Mouse (Mus musculus) macrophage (primary cell): ENCODE measurements around the gene Mmab. TPM values are rescaled to one million over a fixed set of nuclear protein-coding genes. Genes with fewer than 3 reads are reported as not detected.

Source experiments
- H3K27ac ChIP-seq: fragments of 350-480 bp; formaldehyde crosslinking; 2 replicates; pipeline ENCODE4 v1.9.0; 2021
- H3K36me3 ChIP-seq: fragments of 350-480 bp; formaldehyde crosslinking; 2 replicates; pipeline ENCODE4 v1.9.0; 2021; ENCODE audit errors: inconsistent target
- H3K4me3 ChIP-seq: fragments of 350-480 bp; formaldehyde crosslinking; 2 replicates; pipeline ENCODE4 v1.9.0; 2021; ENCODE audit errors: inconsistent target
- H3K79me2 ChIP-seq: fragments of 350-480 bp; formaldehyde crosslinking; 2 replicates; pipeline ENCODE4 v1.9.0; 2021; ENCODE audit errors: inconsistent target
- WGBS: methylation state at CpG from one replicate; pipeline ENCODE4 v1.1.7; 2026; ENCODE audit warnings: inconsistent platforms; ENCODE audit not compliant: missing documents; 5-methylcytosine and 5-hydroxymethylcytosine counted together
- polyA plus RNA-seq: library from polyadenylated mRNA; stranded (reverse); fragments of 250-400 nt; gene quantifications from 3 replicates; pipeline ENCODE4 v1.2.4, GENCODE M21; 2018; ENCODE audit warnings: inconsistent platforms
- total RNA-seq, 78 experiments: library from RNA; depleted of rRNA; stranded (reverse); fragments of 250-400 nt; gene quantifications; 1 replicate in 9 of 78; 2 replicates in 24 of 78; 3 replicates in 43 of 78; 4 replicates in 2 of 78; pipeline ENCODE4 v1.2.4; 2018; ENCODE audit warnings: inconsistent platforms in 56 of 78

Mmab gene
- total RNA-seq (2018; cell fraction: chromatin; rRNA removed) = 10 to 100 TPM in 11 of 26 experiments, 1 to 10 TPM in 15; 1.7 to 17.5 (median 8.9) TPM
- 1 to 10 TPM; 2.9 to 8.2 (median 6.4) TPM for total RNA-seq (2018; cell fraction: cytosol; rRNA removed)
- 10 to 100 TPM in 10 of 26 experiments, 1 to 10 TPM in 16; 1.3 to 18.9 (median 9.1) TPM for total RNA-seq (2018; cell fraction: nucleus; rRNA removed)
- 6.3 to 6.8 TPM (median 6.5 TPM) in 3 replicates for polyA plus RNA-seq

DNA sequence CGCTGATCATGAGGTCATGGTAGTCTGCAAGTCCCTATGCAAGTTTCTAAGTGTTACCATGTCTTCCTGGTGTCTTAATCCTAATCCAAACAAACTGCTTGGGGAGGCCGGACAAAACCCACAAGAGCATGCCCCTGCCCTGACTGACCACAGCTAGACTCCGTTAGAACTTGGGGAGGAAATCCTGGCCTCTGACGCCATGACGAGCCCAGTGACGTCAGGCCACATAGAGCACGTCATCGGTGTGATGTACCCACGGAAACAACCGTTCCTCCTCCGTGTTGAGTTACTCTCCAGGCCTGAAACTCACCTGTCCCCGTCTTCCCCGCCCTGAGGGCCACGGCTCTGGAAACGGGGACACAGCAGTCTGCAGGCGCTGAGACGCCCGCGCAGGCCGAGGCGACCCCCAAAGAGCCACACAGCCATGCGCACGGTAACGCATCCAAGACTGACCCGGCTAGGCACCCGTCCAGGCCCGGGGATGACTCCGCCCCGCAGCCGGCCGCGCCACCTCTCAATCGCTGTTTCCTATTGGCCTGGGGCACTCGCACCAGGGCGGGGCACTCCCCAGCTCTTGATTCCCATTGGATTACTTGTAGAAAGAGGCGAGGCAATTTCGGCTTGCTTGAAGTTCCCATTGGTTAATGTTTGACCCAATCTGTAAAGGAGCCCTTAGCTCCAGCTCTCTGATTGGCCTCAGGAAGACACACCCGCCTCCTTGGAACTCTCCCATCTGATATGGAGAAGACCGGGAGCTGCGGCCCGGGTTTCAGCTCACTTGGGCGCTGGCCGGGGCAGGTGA lies at the start of gene Mmab, which contains the start of gene Mvk:
Gene Mmab, minus strand, starts transcription at position 495 of the 802 bp plus-strand sequence.
Gene Mvk, plus strand, starts transcription at position 704 of the 802 bp plus-strand sequence.
- Histone ChIP-seq H3K27ac (peak within 1 kb of the TSS; percentile 70), H3K4me3 (peak within 1 kb of the TSS; percentile 78), H3K36me3 (no peaks in the 10 kb centered on the region), H3K79me2 (no peaks in the 10 kb centered on the region)
- 2% methylated on average over 43 of the region's 43 CpGs for WGBS

DNA sequence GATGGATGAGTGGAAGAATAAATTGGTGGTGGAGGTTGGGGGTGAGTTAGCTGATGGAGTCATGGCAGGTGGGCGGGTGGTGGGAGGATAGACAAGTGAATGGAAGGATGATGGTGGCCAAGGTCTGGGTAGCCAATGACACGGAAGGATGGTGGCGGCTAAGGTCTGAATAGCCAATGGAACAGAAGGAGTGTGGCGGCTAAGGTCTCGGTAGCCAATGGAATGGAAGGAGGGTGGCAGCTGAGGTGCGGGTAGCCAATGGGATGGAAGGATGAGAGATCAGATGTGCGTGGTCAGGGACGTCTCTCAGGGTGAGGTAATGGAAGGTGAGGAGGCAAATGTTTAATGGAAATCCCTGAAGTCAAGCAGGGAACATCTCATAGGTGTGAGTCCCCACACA lies 46.4 kb upstream of the Mmab start:
- no peaks in the 10 kb centered on the region for H3K36me3 ChIP-seq
- H3K79me2 ChIP-seq = no peaks in the 10 kb centered on the region
- H3K27ac ChIP-seq = no peak overlapping the region
- 94% methylated on average over 8 of the region's 8 CpGs for WGBS
- no peak overlapping the region for H3K4me3 ChIP-seq

DNA sequence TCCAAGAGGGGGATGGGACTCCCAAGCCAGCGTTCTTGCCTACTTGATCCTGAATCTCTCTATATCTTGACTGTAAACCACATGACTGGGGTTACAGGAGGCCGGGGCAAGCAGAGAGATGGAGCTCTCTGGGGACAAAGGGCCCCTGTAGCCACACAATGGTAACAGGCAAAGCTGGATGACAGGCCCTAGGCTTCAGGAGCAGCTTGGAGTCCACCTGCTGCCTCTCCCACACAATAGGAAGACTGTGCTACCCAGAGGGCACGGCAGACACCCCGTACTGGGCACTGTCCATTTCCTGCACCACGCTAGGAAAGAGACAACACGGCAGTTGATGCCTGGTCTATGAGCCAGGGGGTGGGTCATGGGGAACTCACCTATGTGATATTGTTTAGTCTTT lies 45.7 kb upstream of the Mmab start:
- H3K4me3 ChIP-seq = no peak overlapping the region
- no peak overlapping the region for H3K27ac ChIP-seq
- H3K79me2 ChIP-seq = no peaks in the 10 kb centered on the region
- 80% methylated on average over 6 of the region's 6 CpGs for WGBS
- H3K36me3 ChIP-seq = no peaks in the 10 kb centered on the region

- no peaks in the 10 kb centered on the region for H3K36me3 ChIP-seq
- no peaks in the 10 kb centered on the region for H3K79me2 ChIP-seq
- H3K27ac ChIP-seq = no peak overlapping the region
- no peak overlapping the region for H3K4me3 ChIP-seq
- WGBS = 90% methylated on average over 14 of the region's 14 CpGs
These were observed 41.8 kb upstream of the Mmab start for GRCm38 (mm10) chr5:114485685-114486084.

GRCm38 (mm10) chr5:114482587-114483011 lies 38.7 kb upstream of the Mmab start:
- Histone ChIP-seq H3K36me3 (no peaks in the 10 kb centered on the region), H3K4me3 (no peak overlapping the region), H3K79me2 (no peaks in the 10 kb centered on the region), H3K27ac (no peak overlapping the region)
- WGBS = 5% methylated on average over 14 of the region's 14 CpGs

DNA sequence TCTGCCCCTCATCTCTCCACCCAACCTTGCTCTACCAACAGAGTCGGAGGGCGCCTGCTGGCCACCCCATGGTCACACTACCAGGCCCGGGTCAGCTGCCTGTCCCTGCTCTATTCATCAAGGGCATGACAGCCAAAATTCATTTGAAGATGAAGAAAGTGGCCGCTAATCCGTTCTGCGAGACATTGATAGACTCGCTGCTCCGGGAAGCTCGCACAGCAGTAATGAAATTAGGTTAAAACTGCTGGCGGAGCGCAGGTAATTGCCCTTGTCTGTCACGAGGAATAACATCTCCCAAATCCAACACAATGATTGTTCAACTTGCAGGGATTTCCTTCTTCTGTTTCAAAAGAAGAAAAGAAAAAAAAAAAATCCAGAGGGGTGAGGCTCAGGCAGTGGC lies 34.4 kb upstream of the Mmab start:
- Histone ChIP-seq H3K4me3 (no peak overlapping the region), H3K36me3 (no peaks in the 10 kb centered on the region), H3K27ac (no peak overlapping the region), H3K79me2 (no peaks in the 10 kb centered on the region)
- WGBS = 92% methylated on average over 12 of the region's 12 CpGs

DNA sequence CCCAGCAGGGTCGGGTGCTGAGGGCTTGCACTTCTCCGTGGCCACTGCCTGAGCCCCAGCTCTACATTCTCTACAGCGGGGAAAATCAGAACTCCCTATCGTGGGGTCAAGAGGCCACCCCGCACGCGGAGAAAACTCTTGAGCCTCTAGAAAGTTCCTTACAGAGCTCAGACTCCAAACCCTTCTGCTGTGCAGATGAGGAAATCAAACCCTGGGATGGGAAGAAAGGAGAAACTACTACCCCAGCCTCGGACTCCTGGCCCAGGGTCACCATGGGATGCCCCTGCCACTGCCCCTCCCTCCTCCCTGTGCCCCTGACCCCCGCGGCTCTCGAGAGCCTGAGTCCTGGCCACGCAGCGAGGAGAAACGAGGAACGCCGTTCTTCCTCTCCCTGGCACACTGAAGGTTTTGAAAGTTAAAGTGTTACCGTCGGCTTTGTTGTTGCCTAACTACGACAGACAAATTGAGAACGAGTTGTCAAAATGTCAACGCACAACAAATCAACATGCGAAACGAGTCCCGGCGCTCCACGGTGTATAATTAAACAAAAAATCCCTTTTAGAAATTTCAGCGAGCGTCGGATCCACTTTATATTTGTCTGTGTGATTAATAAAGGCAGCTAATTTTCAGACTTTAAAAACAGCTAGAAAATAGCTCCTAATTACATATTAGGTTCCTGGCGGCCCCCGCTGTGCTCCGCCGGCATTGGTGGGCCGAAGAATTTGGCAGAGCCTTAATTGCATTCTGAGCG lies 31.1 kb upstream of the Mmab start:
- Histone ChIP-seq H3K79me2 (no peaks in the 10 kb centered on the region), H3K4me3 (no peak overlapping the region), H3K36me3 (no peaks in the 10 kb centered on the region), H3K27ac (no peak overlapping the region)
- WGBS = 79% methylated on average over 35 of the region's 35 CpGs

DNA sequence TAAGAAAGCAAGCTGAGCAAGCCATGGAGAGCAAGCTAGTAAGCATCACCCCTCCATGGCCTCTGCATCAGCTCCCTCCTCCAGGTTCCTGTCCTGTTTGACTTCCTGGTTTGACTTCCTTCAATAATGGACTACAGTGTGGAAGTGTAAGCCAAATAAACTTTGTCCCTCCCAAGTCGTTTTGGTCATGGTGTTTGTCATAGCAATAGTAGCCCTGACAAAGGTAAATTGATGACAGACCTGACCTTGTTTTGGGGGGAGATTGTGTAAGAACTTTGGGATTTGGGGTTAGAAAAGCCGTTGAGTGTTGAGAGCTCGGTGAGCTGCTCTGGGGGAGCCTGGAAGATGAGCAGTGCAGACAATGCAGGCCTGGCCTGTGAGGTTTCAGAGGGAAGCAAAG lies 26.5 kb upstream of the Mmab start:
- Histone ChIP-seq H3K79me2 (no peaks in the 10 kb centered on the region), H3K27ac (no peak overlapping the region), H3K36me3 (no peaks in the 10 kb centered on the region), H3K4me3 (no peak overlapping the region)
- 63% methylated on average over 3 of the region's 3 CpGs for WGBS

DNA sequence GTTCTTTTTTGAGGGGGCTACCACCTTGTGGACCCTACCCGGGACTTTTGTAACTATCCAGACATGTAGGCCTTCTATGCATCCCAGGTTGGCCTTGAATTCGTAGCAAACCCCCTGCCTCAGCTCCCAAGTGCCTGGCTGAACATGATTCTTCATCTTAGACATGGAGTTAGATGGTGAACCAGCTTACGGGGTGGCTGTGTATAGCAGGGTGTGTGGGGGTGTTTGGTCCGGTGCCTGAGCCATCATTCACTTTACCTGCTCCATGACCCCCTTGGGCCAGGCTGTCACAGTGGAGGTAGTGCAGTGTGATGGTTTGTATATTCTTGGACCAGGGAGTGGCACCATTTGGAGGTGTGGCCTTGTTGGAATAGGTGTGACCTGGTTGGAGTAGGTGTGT lies 24.1 kb upstream of the Mmab start:
- 79% methylated on average over 4 of the region's 4 CpGs for WGBS
- no peaks in the 10 kb centered on the region for H3K36me3 ChIP-seq
- H3K4me3 ChIP-seq = no peak overlapping the region
- no peaks in the 10 kb centered on the region for H3K79me2 ChIP-seq
- H3K27ac ChIP-seq = no peak overlapping the region

DNA sequence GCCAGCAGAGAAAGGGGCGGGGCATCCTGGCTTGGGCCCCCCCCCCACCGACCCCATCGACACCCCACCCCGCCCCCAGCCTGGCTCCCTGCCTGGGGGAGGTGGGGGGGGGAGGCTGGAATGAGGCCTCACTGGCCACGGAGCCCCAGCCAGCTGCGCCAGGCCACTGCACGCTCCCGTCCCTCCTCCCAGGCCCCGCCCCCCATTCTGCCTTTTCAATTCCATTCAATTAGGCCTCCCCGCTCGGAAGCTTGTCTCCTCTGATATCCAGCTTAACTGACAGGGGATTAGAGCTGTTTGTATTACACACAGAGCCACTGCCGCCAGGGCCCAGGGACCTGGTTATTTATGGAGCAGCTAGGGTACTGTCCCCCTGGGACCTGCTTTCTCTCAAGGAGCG lies 23.6 kb upstream of the Mmab start:
- Histone ChIP-seq H3K27ac (no peak overlapping the region), H3K4me3 (no peak overlapping the region), H3K79me2 (no peaks in the 10 kb centered on the region), H3K36me3 (no peaks in the 10 kb centered on the region)
- 28% methylated on average over 8 of the region's 13 CpGs for WGBS

DNA sequence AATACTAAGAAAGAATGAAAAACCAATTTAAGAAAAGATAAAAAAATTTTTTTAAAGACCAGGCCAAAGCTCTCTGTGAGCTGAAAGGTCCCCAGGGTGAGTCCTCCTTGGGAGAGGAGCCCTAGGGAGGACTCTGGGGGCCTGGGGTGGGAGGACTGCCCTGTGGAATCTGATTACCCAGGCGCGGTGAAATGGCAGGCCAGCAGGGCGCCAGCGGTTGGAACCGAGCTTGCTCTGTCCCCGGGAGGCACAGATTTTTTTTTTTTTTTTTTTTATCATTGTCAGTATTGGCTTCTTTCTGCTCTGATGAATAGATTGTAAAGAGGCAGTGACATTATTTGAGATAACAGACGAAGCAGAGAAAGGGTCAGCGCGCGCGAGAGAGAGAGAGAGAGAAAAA lies 23.2 kb upstream of the Mmab start:
- H3K4me3 ChIP-seq = no peak overlapping the region
- 33% methylated on average over 8 of the region's 11 CpGs for WGBS
- no peaks in the 10 kb centered on the region for H3K36me3 ChIP-seq
- no peaks in the 10 kb centered on the region for H3K79me2 ChIP-seq
- no peak overlapping the region for H3K27ac ChIP-seq

DNA sequence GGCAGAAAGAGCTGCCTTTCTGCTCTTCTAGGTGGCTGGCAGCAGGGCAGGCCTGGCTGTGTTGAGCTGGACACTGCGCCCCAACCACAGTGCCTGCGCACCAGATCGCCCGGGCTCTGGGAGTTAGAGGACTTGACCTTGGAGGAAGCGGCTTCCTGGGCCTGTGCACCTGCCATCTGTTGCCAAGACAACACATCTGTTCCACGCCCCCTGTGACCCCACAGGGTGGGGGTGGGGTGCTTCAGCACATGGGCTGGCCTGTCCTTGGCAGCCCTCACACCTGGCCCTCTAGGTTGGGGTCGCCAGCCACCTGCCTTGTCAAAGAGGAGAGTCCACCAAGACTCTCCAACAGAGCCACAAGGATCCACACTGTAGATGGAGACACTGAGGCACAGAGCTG lies 21.8 kb upstream of the Mmab start:
- H3K79me2 ChIP-seq = no peaks in the 10 kb centered on the region
- WGBS = 85% methylated on average over 6 of the region's 7 CpGs

DNA sequence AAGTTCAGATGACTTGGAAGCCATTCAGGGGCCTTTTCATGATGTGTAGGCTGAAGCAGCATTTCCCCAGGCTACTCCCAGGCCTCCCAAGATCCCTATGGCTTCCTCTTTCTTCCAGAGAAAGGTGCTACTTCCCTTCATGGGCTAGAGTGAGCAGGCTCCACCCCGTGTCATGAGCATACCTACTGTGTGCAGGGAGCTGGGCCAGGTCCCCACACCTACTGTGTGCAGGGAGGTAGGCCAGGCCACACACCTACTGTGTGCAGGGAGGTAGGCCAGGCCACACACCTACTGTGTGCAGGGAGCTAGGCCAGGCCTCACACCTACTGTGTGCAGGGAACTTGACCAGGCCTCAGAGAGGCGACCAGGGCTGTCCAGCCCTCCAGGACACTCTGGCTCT lies 20.7 kb upstream of the Mmab start:
- Histone ChIP-seq H3K4me3 (no peak overlapping the region), H3K27ac (no peak overlapping the region), H3K79me2 (no peaks in the 10 kb centered on the region), H3K36me3 (no peaks in the 10 kb centered on the region)
- 65% methylated on average over 2 of the region's 2 CpGs for WGBS

More for the DNA sequence above, 21.8 kb upstream of the Mmab start:
- H3K36me3 ChIP-seq = no peaks in the 10 kb centered on the region
- H3K27ac ChIP-seq = no peak overlapping the region
- no peak overlapping the region for H3K4me3 ChIP-seq

- Histone ChIP-seq H3K79me2 (no peaks in the 10 kb centered on the region), H3K4me3 (no peak overlapping the region), H3K27ac (no peak overlapping the region), H3K36me3 (no peaks in the 10 kb centered on the region)
- WGBS = 87% methylated on average over 18 of the region's 24 CpGs
These were observed 18.5 kb upstream of the Mmab start for GRCm38 (mm10) chr5:114462067-114463040.
